In the genomic region with DNA sequence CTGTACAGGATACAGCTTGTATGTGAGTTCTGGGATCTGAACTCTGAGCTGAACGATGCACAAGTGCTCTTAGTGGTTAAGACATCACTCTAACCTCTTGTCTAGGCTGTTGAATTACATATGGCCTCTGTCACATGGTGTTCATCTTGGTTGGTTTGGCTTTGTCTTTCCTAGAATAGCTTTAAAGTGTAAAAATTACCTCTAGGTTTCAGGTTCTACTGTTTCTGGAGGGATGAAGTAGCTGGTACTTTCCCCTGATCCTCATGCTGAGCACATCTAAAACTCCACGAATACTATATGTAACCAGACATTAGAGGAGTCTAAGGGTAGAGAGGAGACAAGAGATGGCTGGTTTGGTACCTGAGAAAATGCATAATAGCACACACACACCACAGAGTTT, we compare ENCODE assay signal across 34 mouse cellular contexts.
"Had no signal": no experiment of that assay in that cellular context is flagged by ENCODE, and none has a peak within 500 bp of the region (broad histone marks: within the 10 kb centered on the region; RNA-seq: fewer than 3 reads in every experiment).

No protein-coding gene starts in this region.

- ATAC-seq: hindbrain, embryonic 16.5 days; hindbrain, postnatal 0 days; inflammation-experienced regulatory T-cells, adult 6 months; intestine, embryonic 15.5 days; intestine, embryonic 16.5 days; intestine, postnatal 0 days had no signal

- H3K9ac ChIP-seq: heart, embryonic 12.5 days; heart, embryonic 13.5 days; heart, embryonic 15.5 days; hindbrain, embryonic 12.5 days; hindbrain, embryonic 13.5 days; hindbrain, embryonic 14.5 days; hindbrain, embryonic 15.5 days; intestine, embryonic 15.5 days; kidney, embryonic 15.5 days had no signal

- H3K27ac ChIP-seq: heart, embryonic 10.5 days; heart, embryonic 13.5 days; heart, embryonic 15.5 days; hindbrain, embryonic 10.5 days; hindbrain, embryonic 12.5 days; hindbrain, embryonic 13.5 days; hindbrain, embryonic 14.5 days; hindbrain, embryonic 15.5 days; hindbrain, postnatal 0 days; intestine, embryonic 15.5 days; kidney, embryonic 15.5 days; kidney, postnatal 0 days had no signal

- H3K36me3 ChIP-seq: heart, embryonic 10.5 days; heart, embryonic 12.5 days; heart, embryonic 13.5 days; heart, embryonic 15.5 days; hindbrain, embryonic 10.5 days; hindbrain, embryonic 12.5 days; hindbrain, embryonic 13.5 days; hindbrain, embryonic 15.5 days; intestine, embryonic 15.5 days; kidney, embryonic 15.5 days had no signal

- H3K9me3 ChIP-seq: heart, embryonic 10.5 days; heart, embryonic 15.5 days; hindbrain, embryonic 12.5 days; hindbrain, embryonic 13.5 days; hindbrain, embryonic 15.5 days; intestine, embryonic 15.5 days had no signal

- H3K4me2 ChIP-seq: heart, embryonic 11.5 days; heart, embryonic 12.5 days; heart, embryonic 13.5 days; heart, embryonic 15.5 days; hindbrain, embryonic 12.5 days; hindbrain, embryonic 13.5 days; hindbrain, embryonic 14.5 days; hindbrain, embryonic 15.5 days; intestine, embryonic 15.5 days; kidney, embryonic 15.5 days had no signal

- H3K4me1 ChIP-seq: heart, embryonic 10.5 days; heart, embryonic 12.5 days; heart, embryonic 13.5 days; heart, embryonic 15.5 days; hindbrain, embryonic 10.5 days; hindbrain, embryonic 12.5 days; hindbrain, embryonic 13.5 days; hindbrain, embryonic 15.5 days; intestine, embryonic 15.5 days; kidney, embryonic 15.5 days had no signal

- DNase-seq: heart, postnatal 10 days; heart, postnatal 14 days; heart, postnatal 36 days; heart, postnatal 4 days; kidney, adult 11 months; kidney, adult 18-20 months; kidney, adult 2 months; kidney, adult 8-10 months; kidney, adult 9 months; kidney, postnatal 10 days; kidney, postnatal 14 days; kidney, postnatal 25 days; kidney, postnatal 4 days; layer of hippocampus, adult 9-11 months; layer of hippocampus, postnatal 36 days had no signal

- H3K27me3 ChIP-seq: heart, embryonic 12.5 days; heart, embryonic 13.5 days; heart, embryonic 15.5 days; hindbrain, embryonic 12.5 days; hindbrain, embryonic 13.5 days; hindbrain, embryonic 15.5 days; intestine, embryonic 15.5 days; kidney, embryonic 15.5 days had no signal

- H3K4me3 ChIP-seq: heart, embryonic 10.5 days; heart, embryonic 12.5 days; heart, embryonic 13.5 days; heart, embryonic 15.5 days; hindbrain, embryonic 10.5 days; hindbrain, embryonic 12.5 days; hindbrain, embryonic 13.5 days; hindbrain, embryonic 15.5 days; intestine, embryonic 15.5 days; kidney, embryonic 15.5 days; layer of hippocampus, adult 2 months had no signal
